Mouse (Mus musculus): Measurements from ENCODE around the gene Slc24a4.

The Slc24a4 gene

DNA sequence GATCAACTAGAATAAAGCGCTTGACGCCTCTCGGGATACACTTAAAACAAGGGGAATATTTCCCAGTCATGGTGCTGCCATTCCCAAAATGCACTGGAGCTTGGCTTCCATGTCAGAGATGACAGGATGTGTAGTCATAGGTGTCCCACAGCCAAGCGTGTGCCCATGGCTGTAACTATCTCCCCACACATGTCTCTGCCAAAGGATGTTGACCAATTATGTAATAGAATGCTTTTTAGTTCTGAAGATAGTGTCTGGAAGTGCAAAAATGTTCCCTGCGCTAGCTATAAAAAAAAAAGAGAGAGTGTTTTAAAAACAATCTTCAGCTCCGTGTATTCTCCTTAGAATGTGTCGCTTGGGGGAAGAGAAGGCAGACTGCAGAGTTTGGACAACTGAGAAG, 36.1 kb downstream of the Slc24a4 start:
- CTCF ChIA-PET: no interaction called here

DNA sequence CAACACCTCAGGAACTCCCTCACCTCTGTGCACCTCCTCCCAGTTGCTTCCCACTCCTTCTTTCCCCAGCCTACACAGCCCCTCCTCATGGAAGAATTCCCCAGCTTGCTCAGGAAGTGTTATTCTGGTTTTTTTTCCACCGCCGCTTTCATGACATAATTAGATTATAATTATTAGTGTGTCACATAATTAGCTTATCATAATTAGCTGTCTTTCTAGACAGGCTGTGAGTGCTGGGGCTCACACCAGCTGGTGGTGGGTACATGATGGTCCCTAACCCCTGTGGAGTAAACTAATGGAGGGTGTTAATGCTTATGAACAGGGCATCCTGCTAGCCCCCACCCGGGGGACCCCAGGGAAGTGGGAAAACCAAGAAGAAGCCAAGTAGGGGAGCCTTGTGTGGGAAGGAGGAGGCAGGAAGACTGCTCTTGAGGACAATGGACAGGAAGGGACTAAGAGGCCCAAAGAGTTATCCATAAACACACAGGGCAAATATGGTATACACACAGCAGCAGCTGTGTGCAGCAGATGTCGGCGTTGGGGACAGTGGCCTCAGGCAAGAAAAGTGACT, 38.2 kb downstream of the Slc24a4 start:
- CTCF ChIA-PET: interaction anchor here (0.7 kb wide), 1 partner anchor 203 kb away, joined by 3 read pairs; no protein-coding TSS in a partner anchor

DNA sequence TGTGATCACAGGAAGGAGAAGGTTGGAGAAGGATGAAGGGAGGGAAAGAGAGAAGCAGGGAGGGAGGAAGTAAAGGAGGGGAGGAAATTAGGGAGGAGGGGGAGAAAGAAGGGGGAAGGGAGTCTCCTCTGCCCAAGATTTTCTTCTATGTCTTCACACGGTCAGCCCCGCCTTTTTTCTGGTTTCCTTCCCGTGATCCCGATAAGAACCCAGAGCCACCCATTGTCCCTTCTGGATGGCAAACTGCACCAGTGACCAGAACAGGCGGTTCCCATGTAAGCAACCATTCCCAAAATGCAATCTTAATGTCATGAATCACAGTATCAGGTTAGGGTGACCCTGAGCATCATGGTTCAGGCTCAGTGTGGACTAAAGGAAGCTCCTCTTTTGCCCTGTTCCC, 38.8 kb downstream of the Slc24a4 start:
- CTCF ChIA-PET: interaction anchor here (0.7 kb wide), 1 partner anchor 202 kb away, joined by 3 read pairs; no protein-coding TSS in a partner anchor

DNA sequence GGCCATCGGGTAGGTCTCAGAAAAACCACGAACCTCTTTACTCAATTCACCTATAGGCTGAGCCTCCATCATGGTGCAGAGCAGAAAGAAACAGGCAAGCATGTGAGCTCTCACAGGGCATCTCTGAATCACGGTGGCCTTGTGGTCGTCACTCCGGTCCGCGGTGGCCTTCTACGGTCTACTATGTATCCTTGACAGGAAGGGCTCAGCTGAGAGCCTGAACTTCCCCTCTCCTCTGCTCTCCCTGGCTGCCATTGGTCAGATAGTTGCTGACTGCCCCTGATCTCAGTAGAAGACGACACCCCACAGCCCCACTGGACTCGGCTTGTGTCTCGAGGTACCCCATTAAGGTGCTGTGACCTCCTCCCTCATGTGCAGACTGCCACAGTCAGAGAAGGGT, 44.2 kb downstream of the Slc24a4 start:
- CTCF ChIA-PET: interaction anchor here (0.5 kb wide), 1 partner anchor 173 kb away, joined by 5 read pairs; no protein-coding TSS in a partner anchor

DNA sequence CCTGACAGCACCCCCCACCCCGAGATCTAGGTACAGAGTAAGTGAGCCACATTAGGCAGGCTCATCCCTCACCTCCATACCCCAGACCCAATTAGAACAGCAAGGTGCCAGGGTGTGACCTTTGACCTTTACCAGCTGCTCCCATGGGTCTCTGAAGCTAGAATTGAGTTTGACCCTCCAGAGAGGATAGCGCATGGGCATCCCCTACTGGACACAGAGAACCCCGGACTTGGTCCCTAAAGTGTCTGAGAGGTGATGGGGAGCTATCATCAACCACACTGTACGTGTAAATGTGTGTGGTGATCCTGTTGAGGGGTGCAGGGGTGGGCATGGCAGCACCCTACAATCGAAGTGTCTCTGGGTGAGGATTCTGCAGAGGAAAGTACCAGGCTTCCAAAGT, 44.8 kb downstream of the Slc24a4 start:
- CTCF ChIA-PET: interaction anchor here (0.5 kb wide), 1 partner anchor 173 kb away, joined by 5 read pairs; no protein-coding TSS in a partner anchor

DNA sequence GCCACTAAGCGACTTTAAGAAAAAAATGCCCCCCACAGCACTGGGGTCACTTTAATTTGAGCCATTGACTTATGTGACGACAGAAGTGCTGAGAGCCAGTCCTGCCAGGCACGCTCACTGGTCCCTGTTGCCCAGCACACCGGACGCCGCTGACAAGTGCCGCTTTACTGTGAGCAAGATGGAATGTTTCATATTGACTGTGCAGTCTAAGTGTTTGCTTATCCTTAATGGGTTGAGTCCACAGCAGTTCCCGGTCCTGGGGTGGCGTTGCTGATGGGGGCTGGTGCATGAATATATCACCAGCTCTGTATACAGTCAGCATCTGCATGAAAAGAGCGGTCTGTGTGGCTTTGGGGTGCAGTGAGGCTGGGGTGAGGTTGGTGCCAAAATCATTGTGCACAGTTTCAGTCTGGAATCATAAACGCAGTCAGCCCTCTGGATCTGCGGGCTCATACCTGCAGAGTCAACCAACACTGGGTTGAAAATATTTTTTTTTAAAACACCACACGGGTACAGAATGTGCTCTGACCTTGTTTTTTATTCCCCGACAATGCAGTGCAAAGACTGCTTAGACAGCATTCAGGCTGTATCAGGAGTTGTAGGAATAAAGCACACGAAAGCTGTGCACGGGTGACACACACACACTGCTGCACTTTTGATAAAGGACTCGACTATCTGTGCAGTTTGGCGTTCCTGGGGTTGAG, 52.0 kb downstream of the Slc24a4 start:
- CTCF ChIA-PET: no interaction called here

DNA sequence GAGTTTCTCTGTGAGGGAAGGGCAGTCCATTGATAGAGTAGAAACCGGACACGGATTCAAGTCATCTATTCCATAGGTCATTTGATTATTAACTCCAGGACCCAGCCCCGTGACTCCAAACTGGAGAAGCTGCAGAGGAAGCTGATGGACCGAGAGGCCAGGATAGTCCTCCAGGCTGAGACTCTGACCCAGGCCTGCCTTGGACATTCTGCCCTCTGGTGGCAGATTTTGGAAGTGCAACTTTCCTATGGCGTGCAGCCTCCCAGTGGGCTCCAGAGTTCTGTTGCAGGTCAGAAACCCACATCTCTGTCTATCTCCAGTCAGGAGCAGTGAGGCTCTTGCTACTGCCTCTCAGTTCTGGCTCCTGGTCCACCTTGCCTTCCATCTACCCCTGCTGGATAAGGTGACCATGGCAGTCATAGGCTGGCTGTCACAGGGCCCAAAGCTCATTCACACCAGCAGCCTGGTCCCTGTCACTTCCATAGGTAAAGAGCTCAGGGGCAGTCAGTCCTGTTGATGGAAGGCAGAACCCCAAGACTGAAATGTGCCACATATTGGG, 53.3 kb downstream of the Slc24a4 start:
- CTCF ChIA-PET: interaction anchor here (1.2 kb wide), 1 partner anchor 205 kb away, joined by 3 read pairs; no protein-coding TSS in a partner anchor

DNA sequence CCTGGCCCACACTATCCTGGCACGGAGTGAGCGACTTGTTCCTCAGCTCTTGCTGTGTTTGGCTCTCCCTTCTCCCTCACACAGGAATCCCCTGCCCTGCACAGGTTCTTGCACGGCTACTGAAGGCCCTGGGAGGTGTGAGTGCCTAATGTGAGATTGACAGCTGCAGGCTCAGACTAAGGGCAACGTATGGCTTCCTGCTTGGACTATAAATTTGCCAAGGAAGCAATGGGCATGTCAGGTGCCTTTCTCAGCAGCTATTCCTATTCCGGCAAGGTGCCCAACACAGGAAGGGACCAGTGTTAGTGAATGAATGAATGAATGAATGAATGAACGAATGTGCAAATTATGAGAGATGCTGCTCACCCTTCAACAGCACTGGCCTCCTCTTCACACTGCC, 54.1 kb downstream of the Slc24a4 start:
- CTCF ChIA-PET: interaction anchor here (0.5 to 1.2 kb wide), 2 partner anchors 30 to 204 kb away, joined by 3 read pairs; no protein-coding TSS in a partner anchor

DNA sequence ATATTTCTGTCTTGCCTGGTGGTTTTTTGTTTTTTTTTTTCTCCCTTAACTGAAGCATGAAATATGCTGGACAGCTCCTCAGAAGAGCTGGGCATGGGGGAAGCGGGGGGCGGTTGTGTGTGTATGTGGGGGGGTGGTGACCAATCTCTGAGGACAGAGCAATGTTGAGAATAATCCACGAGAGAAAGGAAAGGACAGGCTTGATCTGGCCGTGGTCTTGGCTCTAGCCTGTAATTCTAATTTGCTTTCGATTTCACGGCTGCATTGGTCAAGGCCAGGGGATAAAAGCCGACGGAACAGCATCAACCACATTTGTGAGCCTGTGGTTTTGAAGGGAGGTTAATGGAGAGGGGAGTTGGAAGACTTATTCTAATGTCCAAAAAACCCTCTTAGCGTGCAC, 54.7 kb downstream of the Slc24a4 start:
- CTCF ChIA-PET: interaction anchor here (0.5 kb wide), 1 partner anchor 30 kb away, joined by 3 read pairs; no protein-coding TSS in a partner anchor

DNA sequence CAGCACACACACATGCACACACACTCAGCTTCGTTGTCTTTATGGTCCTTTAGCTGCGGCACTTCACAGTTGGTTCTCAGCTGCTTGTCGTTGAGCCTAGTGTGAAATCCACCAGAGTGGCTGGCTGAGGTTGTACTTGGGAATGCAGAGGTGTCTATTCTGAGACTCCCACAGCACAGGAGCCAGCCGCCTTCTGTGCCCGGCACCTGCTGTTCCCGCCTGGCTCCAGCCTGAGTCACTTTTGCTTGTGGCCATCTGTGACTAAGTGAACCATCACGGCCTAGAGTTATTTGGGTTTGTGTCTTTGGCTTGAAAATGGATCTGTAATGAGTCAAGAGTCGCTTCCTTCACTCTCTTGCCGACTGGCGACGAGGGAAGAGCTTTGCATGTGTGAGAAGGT, 62.3 kb downstream of the Slc24a4 start:
- CTCF ChIA-PET: no interaction called here

DNA sequence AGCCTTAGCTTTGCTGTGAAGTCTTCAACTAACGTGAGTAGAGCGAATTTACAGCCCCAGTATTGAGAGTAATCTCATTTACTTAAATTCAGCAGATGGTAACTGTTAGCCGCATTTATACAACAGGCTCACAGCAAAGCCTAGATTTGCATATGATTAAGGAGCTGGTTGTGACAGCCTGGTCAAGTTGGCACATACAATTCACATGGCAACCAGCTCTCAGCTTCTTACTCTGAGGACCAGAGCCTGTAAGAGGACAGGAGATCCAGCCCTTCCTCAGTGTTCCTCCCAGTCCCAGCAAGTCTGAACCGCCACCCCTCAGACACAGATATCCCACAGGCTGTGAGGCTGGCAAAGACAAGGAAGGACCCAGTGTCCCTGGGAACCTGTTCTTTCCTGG, 73.0 kb downstream of the Slc24a4 start:
- CTCF ChIA-PET: interaction anchor here (0.6 kb wide), 1 partner anchor 1773 kb away, joined by 4 read pairs; no protein-coding TSS in a partner anchor

DNA sequence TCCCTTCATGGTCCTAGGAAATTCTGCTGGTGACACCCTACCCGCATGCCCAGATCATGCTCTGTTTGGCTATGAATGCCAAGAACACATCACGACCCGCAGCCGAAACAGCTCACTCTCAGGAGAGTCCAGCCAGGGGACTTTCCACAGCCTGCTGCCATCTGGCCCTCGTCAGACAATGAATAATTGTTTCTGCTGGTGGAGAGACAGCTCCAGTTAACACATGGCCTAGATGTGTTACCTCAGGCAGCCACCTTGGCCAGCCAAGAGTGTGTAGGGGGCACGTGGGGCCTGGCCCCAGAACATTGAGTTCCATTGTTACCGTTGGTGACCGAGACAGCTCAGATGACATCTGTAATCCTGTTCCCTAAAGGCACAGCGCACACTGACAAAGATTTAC, 74.4 kb downstream of the Slc24a4 start:
- CTCF ChIA-PET: no interaction called here

DNA sequence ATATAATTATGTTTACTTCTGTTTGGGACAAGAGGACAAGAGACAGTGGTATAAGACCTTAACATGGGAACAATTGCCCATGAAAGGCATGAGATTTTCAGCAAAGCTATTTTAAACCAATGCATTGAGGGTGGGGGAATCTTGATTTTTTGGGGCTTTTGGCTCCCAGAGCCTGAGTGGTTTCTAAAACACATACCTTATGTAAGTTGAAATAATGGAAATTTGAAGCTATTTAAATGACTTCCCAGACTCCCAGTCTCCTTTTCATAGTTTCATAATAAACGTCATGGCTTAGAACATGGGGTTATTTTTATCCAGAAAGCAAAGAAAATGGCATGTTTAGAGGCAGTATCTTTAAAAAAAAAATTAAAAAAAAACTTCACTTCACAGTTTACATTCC, 77.9 kb downstream of the Slc24a4 start:
- CTCF ChIA-PET: interaction anchor here (0.7 kb wide), 1 partner anchor 48 kb away, joined by 3 read pairs; no protein-coding TSS in a partner anchor

DNA sequence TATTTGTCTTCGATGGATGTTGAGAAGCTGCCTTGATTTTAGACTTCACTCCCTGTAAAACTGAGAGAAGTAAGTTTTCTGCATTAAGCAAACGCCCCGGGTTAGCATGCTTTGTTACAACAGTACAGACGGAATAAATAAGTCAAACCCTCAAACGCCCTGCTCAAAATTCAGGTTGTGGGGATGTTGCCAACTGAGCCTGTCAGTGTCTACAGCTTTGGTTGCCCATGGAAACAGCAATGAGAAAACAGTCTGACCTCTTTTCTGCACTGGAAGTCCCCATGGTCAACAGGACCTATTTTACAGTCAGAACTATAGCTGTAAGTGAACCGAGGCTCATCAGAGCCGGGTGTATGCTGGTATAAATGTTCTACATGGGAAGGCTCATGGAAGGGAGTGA, 78.7 kb downstream of the Slc24a4 start:
- CTCF ChIA-PET: no interaction called here

DNA sequence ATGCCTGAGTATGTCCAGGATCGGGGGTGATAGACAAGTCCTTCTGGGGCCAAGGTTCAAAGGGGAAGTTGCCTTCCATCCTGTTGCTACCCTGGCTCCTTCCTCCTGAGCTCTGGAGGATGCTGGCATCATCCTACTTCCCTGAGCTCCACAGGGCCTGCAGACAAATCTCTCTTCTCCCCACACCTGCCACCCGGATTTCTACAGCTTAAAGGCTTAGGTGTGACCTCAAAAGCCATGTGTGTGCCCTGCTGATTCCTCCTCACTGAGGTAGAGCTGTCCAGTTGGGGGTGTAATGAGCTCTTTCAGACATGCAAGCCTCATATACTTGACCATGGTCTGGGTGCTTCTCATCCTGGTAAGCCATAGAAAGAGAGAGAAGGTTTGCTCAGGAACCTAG, 82.3 kb downstream of the Slc24a4 start:
- CTCF ChIA-PET: interaction anchor here (0.6 kb wide), 1 partner anchor 250 kb away, joined by 6 read pairs; no protein-coding TSS in a partner anchor

DNA sequence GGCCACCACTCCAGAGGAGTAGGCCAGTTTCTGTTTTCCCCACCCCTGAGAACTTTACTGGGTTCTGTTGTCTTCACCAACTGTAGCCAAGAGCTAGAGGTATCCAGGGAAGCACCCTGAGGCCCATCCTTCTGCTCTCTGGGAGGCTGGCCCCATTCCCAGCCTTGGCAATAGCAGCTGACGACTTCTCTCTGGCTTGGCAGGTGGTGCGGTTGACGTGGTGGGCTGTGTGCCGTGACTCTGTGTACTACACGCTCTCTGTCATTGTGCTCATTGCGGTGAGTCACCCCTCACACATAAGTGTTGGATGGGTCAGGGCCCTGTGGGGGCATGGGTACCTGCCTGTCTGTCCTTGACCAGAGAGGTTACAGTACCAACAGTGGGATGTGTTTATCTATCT, 94.9 kb downstream of the Slc24a4 start:
- CTCF ChIA-PET: interaction anchor here (0.7 kb wide), 1 partner anchor 45 kb away, joined by 6 read pairs; no protein-coding TSS in a partner anchor

DNA sequence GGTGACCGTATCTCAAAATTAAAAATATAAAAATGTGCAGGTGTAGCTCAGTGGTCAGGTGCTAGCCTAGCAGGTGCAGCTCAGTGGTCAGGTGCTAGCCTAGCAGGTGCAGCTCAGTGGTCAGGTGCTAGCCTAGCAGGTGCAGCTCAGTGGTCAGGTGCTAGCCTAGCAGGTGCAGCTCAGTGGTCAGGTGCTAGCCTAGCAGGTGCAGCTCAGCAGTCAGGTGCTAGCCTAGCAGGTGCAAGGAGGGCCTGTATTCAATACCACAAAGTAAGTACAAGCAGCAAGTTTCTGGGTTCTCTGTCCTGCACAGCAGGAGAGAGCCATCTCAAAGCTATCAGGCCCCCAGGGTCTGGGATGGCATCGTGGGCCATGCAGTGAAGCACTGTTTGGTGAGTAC, 95.6 kb downstream of the Slc24a4 start:
- CTCF ChIA-PET: interaction anchor here (0.7 kb wide), 1 partner anchor 45 kb away, joined by 6 read pairs; no protein-coding TSS in a partner anchor

DNA sequence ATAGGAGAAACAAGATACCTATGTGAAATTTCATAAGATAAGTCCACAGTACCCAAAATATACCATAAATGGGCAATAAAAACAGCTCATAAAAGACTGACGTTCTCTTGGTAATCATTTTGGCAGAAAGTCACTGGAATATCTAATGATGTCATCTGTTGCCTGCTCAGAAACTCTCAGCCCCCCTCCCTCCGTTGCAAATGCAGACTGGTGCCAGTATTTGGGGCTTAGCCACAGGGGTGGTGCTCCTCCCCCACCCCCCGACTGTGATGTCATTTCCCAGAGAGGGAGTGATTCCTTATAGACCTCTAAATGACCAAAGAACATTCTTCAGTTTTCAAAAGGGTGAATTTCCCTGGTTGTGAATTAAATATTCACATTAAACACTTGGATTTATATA, 96.6 kb downstream of the Slc24a4 start:
- CTCF ChIA-PET: interaction anchor here (0.6 kb wide), 1 partner anchor 1050 kb away, joined by 4 read pairs; no protein-coding TSS in a partner anchor

DNA sequence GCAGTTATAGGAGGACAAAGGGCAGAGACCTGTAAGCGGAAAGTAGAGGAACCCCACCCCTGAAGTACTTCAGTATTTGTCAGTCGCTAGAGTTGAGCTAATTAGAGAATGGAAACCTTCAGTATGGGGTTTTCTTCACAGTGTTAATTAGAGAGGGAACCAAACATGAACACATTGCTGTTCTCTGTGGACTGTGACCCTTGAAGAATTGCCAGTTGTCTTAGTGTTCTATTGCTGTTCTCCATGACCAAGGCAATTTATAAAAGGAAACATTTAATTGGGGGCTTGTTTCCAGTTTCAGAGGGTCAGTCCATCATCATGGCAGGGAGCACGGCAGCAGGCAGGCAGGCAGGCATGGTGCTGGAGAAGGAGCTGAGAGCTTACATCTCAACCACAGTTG, 107.0 kb downstream of the Slc24a4 start:
- CTCF ChIA-PET: no interaction called here

DNA sequence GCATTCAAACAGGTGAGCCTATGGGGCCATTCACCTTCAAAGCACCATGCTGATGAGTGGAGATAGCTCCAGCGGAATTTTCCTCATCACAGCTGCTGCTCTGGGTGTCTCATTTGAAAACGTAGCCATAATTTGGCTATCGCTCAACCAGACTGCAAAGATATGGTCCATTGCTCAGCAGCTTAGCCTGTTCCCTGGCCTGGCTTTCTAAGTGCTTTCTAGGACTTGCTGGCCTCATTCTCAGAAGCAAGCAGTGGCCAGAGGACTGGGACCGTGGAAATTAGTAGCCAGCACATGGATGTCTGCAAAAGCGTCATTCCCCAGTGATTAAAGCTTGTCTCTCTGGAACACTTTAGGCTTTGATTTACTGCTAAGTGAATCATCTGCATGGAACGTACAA, 107.8 kb downstream of the Slc24a4 start:
- CTCF ChIA-PET: no interaction called here

DNA sequence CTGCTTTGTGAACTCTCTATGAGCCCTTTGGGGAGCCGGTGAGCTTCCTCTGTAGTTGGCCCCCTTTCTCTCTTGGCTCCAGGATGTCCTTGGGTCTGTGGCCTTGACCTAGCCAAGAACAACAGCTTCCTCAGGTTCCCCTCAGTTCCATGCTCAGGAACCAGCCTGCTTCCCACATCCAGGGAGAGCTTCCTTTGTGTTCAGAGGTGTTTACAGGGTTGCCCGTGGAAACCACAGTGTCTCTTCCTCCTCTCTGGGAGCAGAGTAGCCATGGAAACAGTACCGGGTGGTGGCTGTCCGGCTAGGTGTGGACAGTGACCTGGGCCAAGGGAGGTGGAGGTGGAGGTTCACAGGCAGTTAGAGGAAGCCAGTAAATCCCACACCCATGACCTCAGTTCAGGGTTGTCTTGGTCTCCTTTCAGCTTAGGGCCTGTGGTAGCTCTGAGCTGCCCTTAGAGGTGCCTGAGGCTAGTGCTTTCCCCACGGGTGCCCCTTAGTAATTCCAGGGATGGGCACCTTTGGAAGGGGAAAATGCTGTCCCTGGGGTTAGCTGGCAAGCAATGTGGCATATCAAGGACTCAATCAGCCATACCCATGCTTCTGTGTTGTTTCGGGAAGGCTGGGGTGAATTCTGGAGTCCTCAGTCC, 113.7 kb downstream of the Slc24a4 start:
- CTCF ChIA-PET: no interaction called here

DNA sequence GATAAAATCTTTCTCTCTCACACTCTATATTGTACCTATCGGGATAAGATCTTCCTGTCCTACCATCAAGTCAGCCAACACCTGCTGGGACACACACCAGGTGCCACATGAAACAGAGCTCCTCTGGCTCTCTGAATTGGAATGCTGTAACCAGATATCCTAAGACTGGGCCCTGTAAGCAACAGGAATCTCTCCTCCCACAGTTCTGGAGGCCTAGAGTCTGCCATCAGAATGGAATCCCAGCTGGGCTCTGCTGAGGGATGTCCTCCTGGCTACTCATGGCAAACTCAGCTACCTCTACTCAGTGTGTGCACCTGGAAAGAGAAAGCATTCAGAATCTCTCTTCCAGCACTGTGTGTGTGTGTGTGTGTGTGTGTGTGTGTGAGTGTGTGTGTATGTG, 115.4 kb downstream of the Slc24a4 start:
- CTCF ChIA-PET: no interaction called here

All from spleen, embryonic (tissue).